Mouse (Mus musculus): ENCODE results near the gene Dnmt3a.

Gene Dnmt3a

GRCm38 (mm10) chr12:3877376-3877775 is 71.6 kb downstream of the Dnmt3a start:
- no peak for DNase-seq (ENCODE audit: extremely low read depth, low read depth)

- DNase-seq (ENCODE audit: extremely low read depth, low read depth), result no peak
These were observed 75.7 kb downstream of the Dnmt3a start for GRCm38 (mm10) chr12:3881474-3881873.

GRCm38 (mm10) chr12:3884892-3885493 is 79.2 kb downstream of the Dnmt3a start:
- no peak for DNase-seq (ENCODE audit: extremely low read depth, low read depth)

GRCm38 (mm10) chr12:3886601-3887000 is 80.8 kb downstream of the Dnmt3a start:
- no peak for DNase-seq (ENCODE audit: extremely low read depth, low read depth)

- DNase-seq (ENCODE audit: extremely low read depth, low read depth), result no peak
These were observed 81.9 kb downstream of the Dnmt3a start for GRCm38 (mm10) chr12:3887515-3888325.

- DNase-seq (ENCODE audit: extremely low read depth, low read depth), result no peak
These were observed 84.2 kb downstream of the Dnmt3a start for GRCm38 (mm10) chr12:3889875-3890635.

GRCm38 (mm10) chr12:3890753-3891751 is 85.2 kb downstream of the Dnmt3a start:
- peak; percentile 58 for DNase-seq (ENCODE audit: extremely low read depth, low read depth)

- peak; percentile 51 for DNase-seq (ENCODE audit: extremely low read depth, low read depth)
These were observed 86.0 kb downstream of the Dnmt3a start for GRCm38 (mm10) chr12:3891779-3892239.

GRCm38 (mm10) chr12:3892240-3893059 is 86.6 kb downstream of the Dnmt3a start:
- peak; percentile 60 for DNase-seq (ENCODE audit: extremely low read depth, low read depth)

- no peak for DNase-seq (ENCODE audit: extremely low read depth, low read depth)
These were observed 87.5 kb downstream of the Dnmt3a start for GRCm38 (mm10) chr12:3893335-3893734.

- no peak for DNase-seq (ENCODE audit: extremely low read depth, low read depth)
These were observed 88.7 kb downstream of the Dnmt3a start for GRCm38 (mm10) chr12:3894525-3894924.

- no peak for DNase-seq (ENCODE audit: extremely low read depth, low read depth)
These were observed 91.3 kb downstream of the Dnmt3a start for GRCm38 (mm10) chr12:3897057-3897545.

- DNase-seq (ENCODE audit: extremely low read depth, low read depth), result no peak
These were observed 93.0 kb downstream of the Dnmt3a start for GRCm38 (mm10) chr12:3898811-3899210.

GRCm38 (mm10) chr12:3905436-3905835 is 99.6 kb downstream of the Dnmt3a start:
- no peak for DNase-seq (ENCODE audit: extremely low read depth, low read depth)

- no peak for DNase-seq (ENCODE audit: extremely low read depth, low read depth)
These were observed 100.5 kb downstream of the Dnmt3a start for GRCm38 (mm10) chr12:3906308-3906707.

- DNase-seq (ENCODE audit: extremely low read depth, low read depth), result no peak
These were observed 101.2 kb downstream of the Dnmt3a start for GRCm38 (mm10) chr12:3907008-3907407.

- DNase-seq (ENCODE audit: extremely low read depth, low read depth), result no peak
These were observed 101.6 kb downstream of the Dnmt3a start for GRCm38 (mm10) chr12:3907418-3907817.

GRCm38 (mm10) chr12:3910466-3911093 is 104.8 kb downstream of the Dnmt3a start:
- DNase-seq (ENCODE audit: extremely low read depth, low read depth), result no peak

- DNase-seq (ENCODE audit: extremely low read depth, low read depth), result no peak
These were observed 106.1 kb downstream of the Dnmt3a start for GRCm38 (mm10) chr12:3911831-3912348.
